Mouse (Mus musculus): ENCODE measurements around the gene Sf3a3. TPM values are rescaled to one million over a fixed set of nuclear protein-coding genes. Genes with fewer than 3 reads are reported as not detected.

The Sf3a3 gene
- total and polyA plus RNA-seq, 2 experiments from 2014 or later = 54.4 to 84.1 TPM

GRCm38 (mm10) chr4:124738013-124738412, 23.4 kb downstream of the Sf3a3 start:
- Histone ChIP-seq H3K4me3 (ENCODE audit: low read depth, low read length) (no peak overlapping the region), H3K4me1 (ENCODE audit: insufficient read depth) (peaks cover 9% of the 10 kb centered on the region; the same call in 1 of the 2 replicates), H3K36me3 (ENCODE audit: insufficient read depth) (peaks cover 6% of the 10 kb centered on the region), H3K9me3 (ENCODE audit: low read length) (no peaks in the 10 kb centered on the region), H3K9ac (no peak overlapping the region), H3K27me3 (ENCODE audit: insufficient read depth, low read length) (no peaks in the 10 kb centered on the region), H3K27ac (ENCODE audit: low read depth, low read length) (no peak overlapping the region), H3K4me2 (ENCODE audit: low read depth) (no peak overlapping the region)
- WGBS = 60% methylated on average over 4 of the region's 4 CpGs
- peak; percentile 2 for TF ChIP-seq CTCF (IDR thresholded peaks at IDR 0.05; ENCODE audit: low read depth)
- DNase-seq (no peak), ATAC-seq (no peak)

- no peak for TF ChIP-seq CTCF (IDR thresholded peaks at IDR 0.05; ENCODE audit: low read depth)
- no peak overlapping the region for H3K4me2 ChIP-seq (ENCODE audit: low read depth)
Observed at GRCm38 (mm10) chr4:124738783-124739182, 24.2 kb downstream of the Sf3a3 start.

GRCm38 (mm10) chr4:124741376-124742343, 27.1 kb downstream of the Sf3a3 start, which contains the start of gene Inpp5b:
TSS of gene Inpp5b (plus strand) at chr4:124741850.
- Histone ChIP-seq H3K9ac (peak within 1 kb of the TSS; percentile 65), H3K4me1 (ENCODE audit: insufficient read depth) (peaks cover 9% of the 10 kb centered on the region; the same call in 1 of the 2 replicates), H3K9me3 (ENCODE audit: low read length) (no peaks in the 10 kb centered on the region), H3K4me3 (ENCODE audit: low read depth, low read length) (peak within 1 kb of the TSS; percentile 65), H3K4me2 (ENCODE audit: low read depth) (peak within 1 kb of the TSS; percentile 70), H3K36me3 (ENCODE audit: insufficient read depth) (peaks cover 15% of the 10 kb centered on the region), H3K27me3 (ENCODE audit: insufficient read depth, low read length) (no peaks in the 10 kb centered on the region), H3K27ac (ENCODE audit: low read depth, low read length) (peak within 1 kb of the TSS; percentile 58)
- DNase-seq (peak; percentile 78), ATAC-seq (peak; percentile 91)
- no peak; the same call in 1 of the 2 replicates for TF ChIP-seq CTCF (IDR thresholded peaks at IDR 0.05; ENCODE audit: low read depth)
- 21% methylated on average over 25 of the region's 25 CpGs for WGBS

More at GRCm38 (mm10) chr4:124738783-124739182, 24.2 kb downstream of the Sf3a3 start:
- Histone ChIP-seq H3K36me3 (ENCODE audit: insufficient read depth) (peaks cover 1% of the 10 kb centered on the region; the same call in 1 of the 2 replicates), H3K9me3 (ENCODE audit: low read length) (no peaks in the 10 kb centered on the region), H3K27ac (ENCODE audit: low read depth, low read length) (no peak overlapping the region), H3K4me1 (ENCODE audit: insufficient read depth) (peaks cover 9% of the 10 kb centered on the region; the same call in 1 of the 2 replicates), H3K9ac (no peak overlapping the region), H3K27me3 (ENCODE audit: insufficient read depth, low read length) (no peaks in the 10 kb centered on the region), H3K4me3 (ENCODE audit: low read depth, low read length) (no peak overlapping the region)
- WGBS = 68% methylated on average over 1 of the region's 1 CpGs
- no peak for DNase-seq
- no peak for ATAC-seq

- Histone ChIP-seq H3K4me2 (ENCODE audit: low read depth) (no peak overlapping the region), H3K4me3 (ENCODE audit: low read depth, low read length) (no peak overlapping the region), H3K27me3 (ENCODE audit: insufficient read depth, low read length) (no peaks in the 10 kb centered on the region), H3K4me1 (ENCODE audit: insufficient read depth) (peaks cover 9% of the 10 kb centered on the region; the same call in 1 of the 2 replicates), H3K9me3 (ENCODE audit: low read length) (no peaks in the 10 kb centered on the region), H3K36me3 (ENCODE audit: insufficient read depth) (peaks cover 24% of the 10 kb centered on the region), H3K9ac (no peak overlapping the region), H3K27ac (ENCODE audit: low read depth, low read length) (no peak overlapping the region)
- DNase-seq (no peak), ATAC-seq (no peak)
- TF ChIP-seq CTCF (IDR thresholded peaks at IDR 0.05; ENCODE audit: low read depth) = no peak
- WGBS = 82% methylated on average over 11 of the region's 11 CpGs
Observed at GRCm38 (mm10) chr4:124742839-124743238, 28.3 kb downstream of the Sf3a3 start.

- no peak overlapping the region for H3K4me2 ChIP-seq (ENCODE audit: low read depth)
- no peak overlapping the region for H3K4me3 ChIP-seq (ENCODE audit: low read depth, low read length)
- 0 out of 2 replicates have a peak, but pooled peaks cover 9% of the 10 kb centered on the region for H3K4me1 ChIP-seq (ENCODE audit: insufficient read depth)
- peaks cover 31% of the 10 kb centered on the region for H3K36me3 ChIP-seq (ENCODE audit: insufficient read depth)
- 81% methylated on average over 7 of the region's 7 CpGs for WGBS
- H3K9ac ChIP-seq = no peak overlapping the region
- ATAC-seq (no peak), DNase-seq (no peak)
- H3K27me3 ChIP-seq (ENCODE audit: insufficient read depth, low read length) = no peaks in the 10 kb centered on the region
- H3K9me3 ChIP-seq (ENCODE audit: low read length) = no peaks in the 10 kb centered on the region
- no peak overlapping the region for H3K27ac ChIP-seq (ENCODE audit: low read depth, low read length)
- no peak for TF ChIP-seq CTCF (IDR thresholded peaks at IDR 0.05; ENCODE audit: low read depth)
Observed at GRCm38 (mm10) chr4:124746577-124746976, 32.0 kb downstream of the Sf3a3 start.

- H3K9ac ChIP-seq = no peak overlapping the region
- no peak overlapping the region for H3K4me2 ChIP-seq (ENCODE audit: low read depth)
- no peaks in the 10 kb centered on the region for H3K9me3 ChIP-seq (ENCODE audit: low read length)
- WGBS = 63% methylated on average over 4 of the region's 4 CpGs
- no peak for DNase-seq
- no peak for TF ChIP-seq CTCF (IDR thresholded peaks at IDR 0.05; ENCODE audit: low read depth)
- no peak for ATAC-seq
- peaks cover 7% of the 10 kb centered on the region; the same call in 1 of the 2 replicates for H3K4me1 ChIP-seq (ENCODE audit: insufficient read depth)
- H3K4me3 ChIP-seq (ENCODE audit: low read depth, low read length) = no peak overlapping the region
- no peaks in the 10 kb centered on the region for H3K27me3 ChIP-seq (ENCODE audit: insufficient read depth, low read length)
- no peak overlapping the region for H3K27ac ChIP-seq (ENCODE audit: low read depth, low read length)
- peaks cover 31% of the 10 kb centered on the region for H3K36me3 ChIP-seq (ENCODE audit: insufficient read depth)
Observed at GRCm38 (mm10) chr4:124747851-124748250, 33.3 kb downstream of the Sf3a3 start.

Measured in forebrain, postnatal 0 days (tissue).